Mouse (Mus musculus) C2C12 (cell line): Measurements from ENCODE around the gene Rnf39.

Source experiments
- CEBPB ChIP-seq: IDR thresholded peaks from one replicate; pipeline ENCODE4 v1.6.1; 2011; ENCODE audit warnings: low read depth, mild to moderate bottlenecking, control low read depth, moderate library complexity
- CTCF ChIP-seq: IDR thresholded peaks from one replicate; pipeline ENCODE4 v1.5.1; 2011; ENCODE audit not compliant: control insufficient read depth, insufficient read depth, insufficient read length
- MAX ChIP-seq: IDR thresholded peaks from one replicate; pipeline ENCODE4 v1.6.1; 2011; ENCODE audit warnings: mild to moderate bottlenecking, control low read depth
- MYOD1 ChIP-seq: IDR thresholded peaks from one replicate; pipeline ENCODE4 v1.6.1; 2011; ENCODE audit warnings: low read depth; ENCODE audit not compliant: control insufficient read depth, insufficient read length

- TF ChIP-seq CTCF (no peak), MAX (no peak), MYOD1 (no peak), CEBPB (no peak)
Observed at GRCm38 (mm10) chr17:36973271-36973787, 30.6 kb downstream of the Rnf39 start.
